Mouse (Mus musculus) embryonic facial prominence, embryonic 11.5 days (tissue): ENCODE data around the gene Samd4. TPM values are rescaled to one million over a fixed set of nuclear protein-coding genes. Genes with fewer than 3 reads are reported as not detected.

Experiments used
- ATAC-seq: fragments of 200-750 bp; cut with Nextera tagmentation; replicated peaks from 2 replicates; pipeline ENCODE4 v1.8.0; 2017; ENCODE audit warnings: low read depth; ENCODE audit not compliant: insufficient number of reproducible peaks, low FRiP score, low TSS enrichment
- DNase-seq: peaks from one replicate; pipeline ENCODE4 v3.0.0-alpha.2; 2015; ENCODE audit warnings: low spot score
- H3K27ac ChIP-seq: fragments of 300-500 bp; sonication (generic); replicated peaks from 2 replicates; pipeline ENCODE4 v1.5.1; 2014; ENCODE audit warnings: mild to moderate bottlenecking, low read depth, low read length, control low read depth
- H3K27me3 ChIP-seq: fragments of 300-500 bp; sonication (generic); 2 replicates; pipeline ENCODE4 v1.6.1; 2014; ENCODE audit warnings: mild to moderate bottlenecking, low read length, moderate library complexity, mixed read lengths; ENCODE audit not compliant: control insufficient read depth, insufficient read depth
- H3K36me3 ChIP-seq: fragments of 300-500 bp; sonication (generic); replicated peaks from 2 replicates; pipeline ENCODE4 v1.6.1; 2014; ENCODE audit warnings: low read depth, mild to moderate bottlenecking, low read length, moderate library complexity, mixed read lengths; ENCODE audit not compliant: control insufficient read depth, insufficient read depth
- H3K4me1 ChIP-seq: fragments of 300-500 bp; sonication (generic); 2 replicates; pipeline ENCODE4 v1.6.1; 2014; ENCODE audit warnings: low read length, mixed read lengths; ENCODE audit not compliant: control insufficient read depth, insufficient read depth
- H3K4me2 ChIP-seq: fragments of 300-500 bp; sonication (generic); 2 replicates; pipeline ENCODE4 v1.6.1; 2014; ENCODE audit warnings: low read depth, mild to moderate bottlenecking, control low read depth, low read length, moderate library complexity
- H3K4me3 ChIP-seq: fragments of 300-500 bp; sonication (generic); 2 replicates; pipeline ENCODE4 v1.5.1; 2014; ENCODE audit warnings: low read depth, low read length, control low read depth
- H3K9ac ChIP-seq: fragments of 300-500 bp; sonication (generic); replicated peaks from 2 replicates; pipeline ENCODE4 v1.6.1; 2014; ENCODE audit warnings: mild to moderate bottlenecking, control low read depth, low read length
- H3K9me3 ChIP-seq: fragments of 300-500 bp; sonication (generic); replicated peaks from 2 replicates; pipeline ENCODE4 v1.6.1; 2016; ENCODE audit warnings: mild to moderate bottlenecking, low read length, inconsistent platforms, mixed read lengths; ENCODE audit not compliant: control insufficient read depth
- WGBS: fragments of 180-500 bp; shearing (Covaris S2); extraction: QIAGEN DNeasy Blood & Tissue Kit; methylation state at CpG from one replicate; pipeline ENCODE4 v1.1.7; 2014; 5-methylcytosine and 5-hydroxymethylcytosine counted together
- polyA plus RNA-seq: library from polyadenylated mRNA; unstranded; fragments of >200 nt; fragmentation: Nextera tagmentation; extraction: Ambion mirVana; gene quantifications from 2 replicates; pipeline ENCODE4 v1.2.1, GENCODE M21; 2014

The Samd4 gene
- polyA plus RNA-seq, 1 experiment from 2014 or later, result 3.5 TPM

- no peaks in the 10 kb centered on the region for H3K4me1 ChIP-seq
- H3K27me3 ChIP-seq, result no peaks in the 10 kb centered on the region
- DNase-seq, result no peak
- no peak overlapping the region for H3K27ac ChIP-seq
- WGBS, result 88% methylated on average over 3 of the region's 3 CpGs
- H3K9ac ChIP-seq, result no peak overlapping the region
- no peak overlapping the region for H3K4me3 ChIP-seq
- no peaks in the 10 kb centered on the region for H3K36me3 ChIP-seq
- H3K4me2 ChIP-seq, result no peak overlapping the region
- no peak for ATAC-seq
- no peaks in the 10 kb centered on the region for H3K9me3 ChIP-seq
These were observed 65.0 kb downstream of the Samd4 start for GRCm38 (mm10) chr14:46947644-46948043.

DNA sequence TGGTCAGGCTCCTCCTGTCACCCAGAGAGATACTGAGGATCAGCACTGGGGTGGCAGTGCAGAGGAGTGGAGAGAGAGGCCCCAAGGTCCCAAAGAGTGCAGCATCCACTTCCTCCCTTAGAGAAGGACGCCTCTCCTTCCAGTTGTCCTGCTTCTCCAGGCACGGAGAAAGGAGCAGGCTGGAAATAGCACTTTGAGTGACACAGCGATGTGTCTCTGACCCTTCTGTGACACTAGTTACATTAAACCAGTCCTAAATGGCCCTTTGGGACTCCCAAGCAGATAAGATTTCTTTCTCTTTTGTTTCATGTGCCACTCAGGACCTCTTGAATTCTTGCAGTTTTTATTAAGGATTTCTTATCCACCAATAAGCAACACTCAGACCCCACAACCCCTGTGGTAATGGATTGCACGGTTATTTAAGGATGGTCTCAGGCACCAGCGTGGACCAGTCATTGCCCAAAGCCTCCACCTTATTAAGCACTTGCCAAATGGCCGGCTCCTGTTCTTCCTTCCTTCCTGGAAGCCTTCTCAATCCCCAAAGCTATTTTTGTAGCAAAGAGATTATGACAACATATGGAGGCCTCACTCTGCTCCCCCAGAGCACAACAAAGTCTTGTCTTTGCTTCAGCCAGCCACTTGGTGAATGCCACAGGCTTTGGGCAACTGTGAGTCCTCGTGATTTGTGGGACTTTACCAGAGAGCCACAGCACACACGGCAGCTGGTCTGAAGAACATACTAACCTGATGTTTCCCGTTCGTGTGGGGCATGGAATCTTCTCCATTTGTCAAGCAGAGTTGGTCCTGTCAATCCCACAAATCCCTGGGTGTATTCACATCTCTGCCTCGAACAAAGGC lies 68.1 kb downstream of the Samd4 start:
- no peak overlapping the region for H3K27ac ChIP-seq
- H3K4me3 ChIP-seq, result no peak overlapping the region
- H3K9ac ChIP-seq, result no peak overlapping the region
- no peak for ATAC-seq
- no peaks in the 10 kb centered on the region for H3K9me3 ChIP-seq
- no peaks in the 10 kb centered on the region for H3K36me3 ChIP-seq
- no peak overlapping the region for H3K4me2 ChIP-seq
- no peaks in the 10 kb centered on the region for H3K4me1 ChIP-seq
- DNase-seq, result peak; percentile 34
- 34% methylated on average over 11 of the region's 11 CpGs for WGBS
- no peaks in the 10 kb centered on the region for H3K27me3 ChIP-seq

GRCm38 (mm10) chr14:46952264-46952663 lies 69.6 kb downstream of the Samd4 start:
- Histone ChIP-seq H3K4me1 (no peaks in the 10 kb centered on the region), H3K36me3 (no peaks in the 10 kb centered on the region), H3K4me3 (no peak overlapping the region), H3K27ac (no peak overlapping the region), H3K4me2 (no peak overlapping the region), H3K27me3 (no peaks in the 10 kb centered on the region), H3K9me3 (no peaks in the 10 kb centered on the region), H3K9ac (no peak overlapping the region)
- 91% methylated on average over 2 of the region's 2 CpGs for WGBS
- ATAC-seq (no peak), DNase-seq (no peak)

DNA sequence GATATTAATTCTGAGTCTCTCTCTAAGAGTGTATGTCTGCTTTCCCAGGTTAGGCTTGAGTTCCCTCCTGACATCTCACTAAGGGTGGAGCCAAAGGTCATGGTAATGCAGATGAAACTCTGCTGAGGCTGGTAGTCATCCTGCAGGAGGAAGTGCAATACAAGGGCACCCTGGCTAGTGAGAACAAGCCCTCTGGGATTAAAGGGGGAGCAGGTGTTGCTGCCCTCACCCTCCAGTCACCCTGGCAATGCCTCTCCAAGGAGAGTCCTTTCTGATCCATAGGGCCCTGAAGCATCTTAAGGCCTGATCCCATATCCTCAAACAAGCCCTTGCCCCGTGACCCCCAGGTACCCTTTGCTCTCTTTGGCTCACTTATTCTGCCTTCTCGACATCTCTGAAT lies 72.5 kb downstream of the Samd4 start:
- no peak for ATAC-seq
- H3K4me1 ChIP-seq, result no peaks in the 10 kb centered on the region
- WGBS, result 46% methylated on average over 2 of the region's 2 CpGs

DNA sequence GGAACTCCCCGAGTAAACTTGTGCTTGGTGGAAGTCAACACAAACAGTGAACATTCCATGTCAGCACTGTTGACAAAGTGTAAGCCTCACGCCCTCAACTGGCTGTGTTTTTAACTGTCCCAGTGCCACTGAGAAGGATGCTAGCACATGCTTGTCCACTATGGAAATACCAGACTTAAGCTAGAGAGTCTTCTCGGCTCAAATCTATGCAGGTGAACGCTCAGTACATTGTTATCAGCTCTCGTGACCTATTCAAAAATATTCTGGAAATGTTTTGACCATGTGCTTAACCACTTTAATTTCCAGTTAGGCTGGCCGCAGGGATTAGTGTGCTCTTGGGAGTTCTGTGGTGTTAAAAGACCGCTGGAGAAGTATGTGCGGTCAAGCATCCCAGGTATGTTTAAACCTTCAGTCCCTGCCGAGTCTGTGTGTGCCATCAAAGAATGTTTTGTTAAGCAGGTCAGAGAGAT lies 73.0 kb downstream of the Samd4 start:
- H3K4me3 ChIP-seq, result no peak overlapping the region
- H3K27ac ChIP-seq, result no peak overlapping the region
- no peaks in the 10 kb centered on the region for H3K27me3 ChIP-seq
- ATAC-seq, result no peak
- no peak overlapping the region for H3K4me2 ChIP-seq
- no peaks in the 10 kb centered on the region for H3K4me1 ChIP-seq
- no peaks in the 10 kb centered on the region for H3K36me3 ChIP-seq
- no peaks in the 10 kb centered on the region for H3K9me3 ChIP-seq
- H3K9ac ChIP-seq, result no peak overlapping the region
- 30% methylated on average over 9 of the region's 9 CpGs for WGBS
- DNase-seq, result no peak

More for the DNA sequence above, 72.5 kb downstream of the Samd4 start:
- Histone ChIP-seq H3K9ac (no peak overlapping the region), H3K27me3 (no peaks in the 10 kb centered on the region), H3K36me3 (no peaks in the 10 kb centered on the region), H3K27ac (no peak overlapping the region), H3K9me3 (no peaks in the 10 kb centered on the region), H3K4me3 (no peak overlapping the region), H3K4me2 (no peak overlapping the region)
- no peak for DNase-seq

- Histone ChIP-seq H3K4me3 (no peak overlapping the region), H3K4me2 (no peak overlapping the region), H3K9ac (no peak overlapping the region), H3K36me3 (no peaks in the 10 kb centered on the region), H3K27ac (no peak overlapping the region), H3K4me1 (no peaks in the 10 kb centered on the region), H3K9me3 (no peaks in the 10 kb centered on the region), H3K27me3 (no peaks in the 10 kb centered on the region)
- no peak for ATAC-seq
- 23% methylated on average over 7 of the region's 7 CpGs for whole genome bisulfite sequencing
- peak; percentile 43 for DNase-seq
These were observed 73.5 kb downstream of the Samd4 start for GRCm38 (mm10) chr14:46956121-46956520.

- WGBS, result 62% methylated on average over 7 of the region's 7 CpGs
- ATAC-seq (no peak), DNase-seq (peak; percentile 54)
- no peak overlapping the region for H3K27ac ChIP-seq
- no peaks in the 10 kb centered on the region for H3K36me3 ChIP-seq
- H3K4me2 ChIP-seq, result no peak overlapping the region
- H3K4me1 ChIP-seq, result no peaks in the 10 kb centered on the region; the same call in 1 of the 2 replicates
- no peaks in the 10 kb centered on the region for H3K9me3 ChIP-seq
- H3K27me3 ChIP-seq, result no peaks in the 10 kb centered on the region
- H3K4me3 ChIP-seq, result no peak overlapping the region
- H3K9ac ChIP-seq, result no peak overlapping the region
These were observed 76.6 kb downstream of the Samd4 start for GRCm38 (mm10) chr14:46959166-46959721.

DNA sequence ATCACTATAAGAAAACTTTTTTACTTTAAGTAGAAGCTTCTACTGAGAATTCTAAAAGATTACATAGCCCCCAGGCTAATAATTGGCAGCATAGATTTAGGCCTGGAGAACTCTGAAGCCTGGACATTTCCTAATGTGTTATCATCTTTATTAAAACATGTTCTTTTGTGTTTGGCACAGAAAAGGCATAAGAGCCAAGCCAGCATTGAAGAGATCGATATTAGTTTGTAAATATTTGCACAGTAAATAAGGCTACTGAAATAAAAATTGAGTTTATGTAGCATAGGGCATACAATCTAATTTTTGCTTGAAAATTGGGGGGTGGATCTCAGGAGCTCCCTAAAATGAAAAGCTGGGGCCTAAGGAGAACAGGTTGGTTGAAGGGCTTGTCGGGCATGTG lies 77.2 kb downstream of the Samd4 start:
- ATAC-seq, result no peak
- 93% methylated on average over 2 of the region's 2 CpGs for WGBS
- DNase-seq, result no peak
- Histone ChIP-seq H3K27ac (no peak overlapping the region), H3K36me3 (no peaks in the 10 kb centered on the region), H3K9me3 (no peaks in the 10 kb centered on the region), H3K4me2 (no peak overlapping the region), H3K9ac (no peak overlapping the region), H3K4me3 (no peak overlapping the region), H3K4me1 (no peaks in the 10 kb centered on the region; the same call in 1 of the 2 replicates), H3K27me3 (no peaks in the 10 kb centered on the region)
